9 mouse cellular contexts compared by ENCODE assay signal in the genomic region with DNA sequence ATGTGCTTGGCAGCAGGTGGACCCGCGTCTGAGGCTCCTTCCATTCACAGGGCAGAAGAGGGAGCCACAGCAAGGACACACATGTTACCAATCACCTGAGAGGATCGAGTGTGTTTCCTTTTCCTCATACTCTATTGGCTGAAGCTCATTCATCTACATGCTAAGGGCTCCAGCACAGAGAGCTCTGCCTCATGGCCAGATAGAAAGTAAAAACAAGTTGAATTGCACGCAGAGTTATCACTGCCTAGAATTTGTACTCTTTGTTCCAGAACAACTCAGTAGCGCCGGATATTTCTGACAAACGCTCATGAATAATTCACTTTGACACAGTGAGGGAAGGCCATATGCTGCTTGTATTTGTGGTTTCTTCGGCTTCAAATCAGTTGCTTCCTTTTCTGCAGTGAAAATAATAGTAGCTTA.
DNase-seq lines count a peak whose midpoint lies in the region; ATAC-seq lines count a peak whose summit lies in the region.
"Had no signal": no experiment of that assay in that cellular context is flagged by ENCODE, and none has a peak within 500 bp of the region (broad histone marks: within the 10 kb centered on the region; RNA-seq: fewer than 3 reads in every experiment).

No protein-coding gene starts in this region.

- no peak overlapping the region for H3K9ac ChIP-seq in limb, embryonic 11.5 days (ENCODE audit: low read length)
- H3K9ac ChIP-seq: neural tube, embryonic 13.5 days had no signal

- no peaks in the 10 kb centered on the region for H3K9me3 ChIP-seq in limb, embryonic 11.5 days (ENCODE audit: control insufficient read depth, low read length)
- no peaks in the 10 kb centered on the region for H3K9me3 ChIP-seq in limb, embryonic 10.5 days (replicated peaks)
- H3K9me3 ChIP-seq: neural tube, embryonic 13.5 days had no signal

- H3K27me3 ChIP-seq in limb, embryonic 11.5 days (ENCODE audit: control insufficient read depth, insufficient read depth, low read length), result no peaks in the 10 kb centered on the region
- H3K27me3 ChIP-seq in limb, embryonic 10.5 days (ENCODE audit: low read depth, poor library complexity, severe bottlenecking), result no peaks in the 10 kb centered on the region
- H3K27me3 ChIP-seq: neural tube, embryonic 13.5 days had no signal

- H3K4me3 ChIP-seq in limb, embryonic 11.5 days (ENCODE audit: low read depth, low read length), result no peak overlapping the region
- H3K4me3 ChIP-seq in limb, embryonic 10.5 days, result no peak overlapping the region
- H3K4me3 ChIP-seq: neural tube, embryonic 13.5 days had no signal

- H3K4me1 ChIP-seq in limb, embryonic 11.5 days (ENCODE audit: control insufficient read depth, insufficient read depth, low read length), result no peaks in the 10 kb centered on the region
- H3K4me1 ChIP-seq in limb, embryonic 10.5 days, result no peaks in the 10 kb centered on the region
- H3K4me1 ChIP-seq: neural tube, embryonic 13.5 days had no signal

- no peaks in the 10 kb centered on the region for H3K36me3 ChIP-seq in limb, embryonic 11.5 days (ENCODE audit: control insufficient read depth, insufficient read depth, low read length)
- no peaks in the 10 kb centered on the region for H3K36me3 ChIP-seq in limb, embryonic 10.5 days
- H3K36me3 ChIP-seq: neural tube, embryonic 13.5 days had no signal

- peak; percentile 21 for DNase-seq in limb, embryonic 11.5 days (ENCODE audit: low spot score)
- DNase-seq in limb, embryonic 10.5 days (ENCODE audit: low spot score), result no peak
- peak; percentile 54 to 71 for DNase-seq in frontal cortex, postnatal 36 days (ENCODE audit: low spot score in 2 of 2)
- peak; percentile 68 to 93 for DNase-seq in left cerebral cortex, postnatal 25 days (ENCODE audit: low spot score in 2 of 2)
- DNase-seq in neural tube, embryonic 10.5 days (ENCODE audit: extremely low spot score, low spot score), result no peak
- no peak for DNase-seq in spleen, postnatal 10 days (ENCODE audit: low spot score in 2 of 2)
- DNase-seq in ovary, postnatal 36 days (ENCODE audit: low spot score), result no peak
- no peak for DNase-seq in heart, postnatal 14 days

- intact Hi-C loops in left cerebral cortex, postnatal 25 days (cut with DNase I), result loop anchor here (2.0 kb wide), 2 partner anchors 200 to 594 kb away; a partner anchor contains a TSS
- intact Hi-C loops in heart, postnatal 14 days (cut with DNase I), result no loop called here

- 77% methylated on average over 8 of the region's 8 CpGs for WGBS in limb, embryonic 11.5 days
- WGBS in limb, embryonic 10.5 days, result 83% methylated on average over 8 of the region's 8 CpGs

- no peak for ATAC-seq in limb, embryonic 11.5 days (ENCODE audit: insufficient number of reproducible peaks, low FRiP score, low TSS enrichment, low read depth)

- no peak overlapping the region for H3K4me2 ChIP-seq in limb, embryonic 11.5 days (ENCODE audit: low read depth, severe bottlenecking)
- H3K4me2 ChIP-seq: neural tube, embryonic 13.5 days had no signal

- H3K27ac ChIP-seq in limb, embryonic 11.5 days (replicated peaks; ENCODE audit: low read depth, low read length), result no peak overlapping the region
- H3K27ac ChIP-seq in limb, embryonic 10.5 days, result no peak overlapping the region
- H3K27ac ChIP-seq: neural tube, embryonic 13.5 days had no signal

Comparison
In these comparisons a context has a peak if more than half of its experiments do, and no peak if none do; other contexts are left out.
1. DNase-seq: peak in limb, embryonic 11.5 days (single experiment), frontal cortex, postnatal 36 days (2 of 2) and left cerebral cortex, postnatal 25 days (2 of 2); none in limb, embryonic 10.5 days (single experiment), neural tube, embryonic 10.5 days (single experiment), spleen, postnatal 10 days (0 of 2), ovary, postnatal 36 days (single experiment) and heart, postnatal 14 days (0 of 2).